Comparison of ENCODE assay signal across 12 mouse cellular contexts in genomic region chr2:27389272-27390162, GRCm38 (mm10). TPM values are rescaled to one million over a fixed set of nuclear protein-coding genes. Genes with fewer than 3 reads are reported as not detected.
DNase-seq lines count a peak whose midpoint lies in the region; ATAC-seq and TF ChIP-seq lines count a peak whose summit lies in the region.
"Had no signal": no experiment of that assay in that cellular context is flagged by ENCODE, and none has a peak within 500 bp of the region (broad histone marks: within the 10 kb centered on the region; RNA-seq: fewer than 3 reads in every experiment).

No protein-coding gene starts in this region.

- peak overlapping the region; percentile 62; the same call in 1 of the 2 replicates for H3K27ac ChIP-seq in heart, embryonic 11.5 days (ENCODE audit: low read depth, low read length)
- no peak overlapping the region for H3K27ac ChIP-seq in midbrain, embryonic 11.5 days (ENCODE audit: low read depth, low read length)
- no peak overlapping the region for H3K27ac ChIP-seq in midbrain, embryonic 14.5 days (replicated peaks; ENCODE audit: low read depth, low read length)
- H3K27ac ChIP-seq in lung, embryonic 14.5 days (ENCODE audit: low read depth), result 0 out of 2 replicates have a peak overlapping the region, but pooled peaks have one; percentile 2
- no peak overlapping the region; the same call in 1 of the 2 replicates for H3K27ac ChIP-seq in stomach, embryonic 16.5 days (ENCODE audit: low read length)
- H3K27ac ChIP-seq: macrophage had no signal

- peaks cover 44% of the 10 kb centered on the region for H3K4me1 ChIP-seq in heart, embryonic 11.5 days (ENCODE audit: control insufficient read depth, insufficient read depth, low read length)
- peaks cover 34% of the 10 kb centered on the region for H3K4me1 ChIP-seq in midbrain, embryonic 11.5 days (ENCODE audit: control insufficient read depth, insufficient read depth, low read length)
- H3K4me1 ChIP-seq in midbrain, embryonic 14.5 days (ENCODE audit: control insufficient read depth, insufficient read depth, low read length), result peaks cover 41% of the 10 kb centered on the region
- peaks cover 26% of the 10 kb centered on the region for H3K4me1 ChIP-seq in lung, embryonic 14.5 days (ENCODE audit: insufficient read depth)
- H3K4me1 ChIP-seq in stomach, embryonic 16.5 days (ENCODE audit: control insufficient read depth, insufficient read depth, low read length), result peaks cover 36% of the 10 kb centered on the region

- peak overlapping the region; percentile 33; the same call in 1 of the 2 replicates for H3K4me2 ChIP-seq in heart, embryonic 11.5 days
- H3K4me2 ChIP-seq in midbrain, embryonic 11.5 days, result no peak overlapping the region
- no peak overlapping the region for H3K4me2 ChIP-seq in midbrain, embryonic 14.5 days (ENCODE audit: low read length)
- peak overlapping the region; percentile 8; the same call in 1 of the 2 replicates for H3K4me2 ChIP-seq in lung, embryonic 14.5 days
- H3K4me2 ChIP-seq in stomach, embryonic 16.5 days (ENCODE audit: low read depth, low read length), result no peak overlapping the region
- H3K4me2 ChIP-seq: embryonic facial prominence, embryonic 13.5 days had no signal

- no peaks in the 10 kb centered on the region; the same call in 1 of the 2 replicates for H3K9me3 ChIP-seq in heart, embryonic 11.5 days (replicated peaks; ENCODE audit: control insufficient read depth, low read length)
- H3K9me3 ChIP-seq in midbrain, embryonic 11.5 days (ENCODE audit: control insufficient read depth, low read length), result no peaks in the 10 kb centered on the region
- no peaks in the 10 kb centered on the region for H3K9me3 ChIP-seq in midbrain, embryonic 14.5 days (ENCODE audit: control insufficient read depth, low read length)
- no peaks in the 10 kb centered on the region for H3K9me3 ChIP-seq in lung, embryonic 14.5 days (ENCODE audit: low read depth, low read length)
- H3K9me3 ChIP-seq in stomach, embryonic 16.5 days (replicated peaks; ENCODE audit: control insufficient read depth, low read length), result no peaks in the 10 kb centered on the region
- H3K9me3 ChIP-seq: embryonic facial prominence, embryonic 13.5 days had no signal

- no peak overlapping the region for H3K4me3 ChIP-seq in heart, embryonic 11.5 days (ENCODE audit: low read depth, low read length)
- H3K4me3 ChIP-seq in midbrain, embryonic 11.5 days (ENCODE audit: low read depth, low read length), result no peak overlapping the region
- no peak overlapping the region for H3K4me3 ChIP-seq in midbrain, embryonic 14.5 days (replicated peaks; ENCODE audit: low read depth, low read length)
- H3K4me3 ChIP-seq in lung, embryonic 14.5 days (ENCODE audit: low read depth, low read length), result no peak overlapping the region
- no peak overlapping the region for H3K4me3 ChIP-seq in stomach, embryonic 16.5 days (replicated peaks; ENCODE audit: low read length)
- H3K4me3 ChIP-seq: embryonic facial prominence, embryonic 13.5 days had no signal

- ATAC-seq in heart, embryonic 11.5 days (replicated peaks; ENCODE audit: insufficient number of reproducible peaks, low FRiP score, low TSS enrichment), result peak; percentile 34; the same call in 1 of the 2 replicates
- peak; percentile 47; the same call in 1 of the 2 replicates for ATAC-seq in midbrain, embryonic 11.5 days (ENCODE audit: low FRiP score)
- ATAC-seq in midbrain, embryonic 14.5 days (ENCODE audit: low FRiP score, low TSS enrichment), result no peak
- peak; percentile 62 for ATAC-seq in lung, embryonic 14.5 days (ENCODE audit: insufficient read depth)
- peak; percentile 69 for ATAC-seq in stomach, embryonic 16.5 days (ENCODE audit: insufficient read depth, low FRiP score)

- no peaks in the 10 kb centered on the region for H3K36me3 ChIP-seq in heart, embryonic 11.5 days (ENCODE audit: control insufficient read depth, insufficient read depth, low read length)
- 0 out of 2 replicates have a peak, but pooled peaks cover 2% of the 10 kb centered on the region for H3K36me3 ChIP-seq in midbrain, embryonic 11.5 days (ENCODE audit: control insufficient read depth, insufficient read depth, low read length)
- 0 out of 2 replicates have a peak, but pooled peaks cover 6% of the 10 kb centered on the region for H3K36me3 ChIP-seq in midbrain, embryonic 14.5 days (ENCODE audit: control insufficient read depth, insufficient read depth, low read length)
- H3K36me3 ChIP-seq in lung, embryonic 14.5 days (ENCODE audit: insufficient read depth), result 0 out of 2 replicates have a peak, but pooled peaks cover 4% of the 10 kb centered on the region
- no peaks in the 10 kb centered on the region for H3K36me3 ChIP-seq in stomach, embryonic 16.5 days (ENCODE audit: control insufficient read depth, insufficient read depth, low read length)

- WGBS in heart, embryonic 11.5 days (ENCODE audit: insufficient replicate concordance), result 38% methylated on average over 14 of the region's 14 CpGs
- 40% methylated on average over 14 of the region's 14 CpGs for WGBS in midbrain, embryonic 11.5 days
- 40% methylated on average over 14 of the region's 14 CpGs for WGBS in midbrain, embryonic 14.5 days
- WGBS in lung, embryonic 14.5 days, result 37% methylated on average over 14 of the region's 14 CpGs
- WGBS in stomach, embryonic 16.5 days, result 50% methylated on average over 14 of the region's 14 CpGs

- DNase-seq in heart, postnatal 4 days, result no peak
- DNase-seq in midbrain, embryonic 11.5 days (ENCODE audit: low spot score, missing footprints), result no peak
- no peak for DNase-seq in midbrain, embryonic 14.5 days
- peak; percentile 77 for DNase-seq in lung, embryonic 14.5 days
- no peak for DNase-seq in layer of hippocampus, postnatal 36 days
- DNase-seq in heart, adult 9 months (ENCODE audit: low spot score in 2 of 2), result no peak
- DNase-seq: B cell, adult 2 months; gastrocnemius, postnatal 25 days had no signal

- TF ChIP-seq CTCF in lung, embryonic 14.5 days (IDR thresholded peaks at IDR 0.05; ENCODE audit: low read depth), result no peak

- H3K9ac ChIP-seq in heart, embryonic 11.5 days (ENCODE audit: low read depth, low read length), result no peak overlapping the region
- H3K9ac ChIP-seq in midbrain, embryonic 11.5 days (ENCODE audit: low read length), result no peak overlapping the region
- no peak overlapping the region for H3K9ac ChIP-seq in midbrain, embryonic 14.5 days (replicated peaks; ENCODE audit: low read length)
- no peak overlapping the region for H3K9ac ChIP-seq in lung, embryonic 14.5 days
- no peak overlapping the region for H3K9ac ChIP-seq in stomach, embryonic 16.5 days (ENCODE audit: low read length)

- no peaks in the 10 kb centered on the region; the same call in 1 of the 2 replicates for H3K27me3 ChIP-seq in heart, embryonic 11.5 days (ENCODE audit: control insufficient read depth, insufficient read depth, low read length)
- no peaks in the 10 kb centered on the region for H3K27me3 ChIP-seq in midbrain, embryonic 11.5 days (ENCODE audit: control insufficient read depth, insufficient read depth, low read length)
- no peaks in the 10 kb centered on the region for H3K27me3 ChIP-seq in midbrain, embryonic 14.5 days (ENCODE audit: control insufficient read depth, insufficient read depth, low read length)
- no peaks in the 10 kb centered on the region for H3K27me3 ChIP-seq in lung, embryonic 14.5 days (ENCODE audit: insufficient read depth, low read length)
- no peaks in the 10 kb centered on the region for H3K27me3 ChIP-seq in stomach, embryonic 16.5 days (ENCODE audit: control insufficient read depth, insufficient read depth, low read length)
- H3K27me3 ChIP-seq: embryonic facial prominence, embryonic 13.5 days had no signal

RNA-seq across cellular contexts. Expression of gene Vav2, which starts 37.3 kb away (rescaled TPM):
- polyA plus RNA-seq in heart, embryonic 11.5 days (2014; fragmentation: Nextera tagmentation; extraction: Ambion mirVana), result 3.4 and 4.7 TPM in 2 replicates
- 10 to 100 TPM; 13.3 to 14.8 TPM for total RNA-seq in heart, postnatal 4 days (2021)
- polyA plus RNA-seq in midbrain, embryonic 11.5 days (2014; fragmentation: Nextera tagmentation; extraction: Ambion mirVana), result 13.7 and 15.0 TPM in 2 replicates
- polyA plus RNA-seq in midbrain, embryonic 14.5 days (2014; fragmentation: Nextera tagmentation; extraction: Ambion mirVana), result 14.1 and 16.4 TPM in 2 replicates
- 8.6 and 8.8 TPM in 2 replicates for polyA plus RNA-seq in lung, embryonic 14.5 days (2014; fragmentation: Nextera tagmentation; extraction: Ambion mirVana)
- 6.5 and 6.8 TPM in 2 replicates for polyA plus RNA-seq in stomach, embryonic 16.5 days (2015; fragmentation: Nextera tagmentation; extraction: Ambion mirVana)
- total RNA-seq in layer of hippocampus, postnatal 36 days (2021), result 10 to 100 TPM; 11.2 to 11.5 TPM

RNA-seq across cellular contexts. Expression of gene Brd3os, which starts 52.6 kb away (rescaled TPM):
- polyA plus RNA-seq in heart, embryonic 11.5 days (2014; fragmentation: Nextera tagmentation; extraction: Ambion mirVana), result 3.1 and 3.3 TPM in 2 replicates
- total RNA-seq in heart, postnatal 4 days (2021), result 1 to 10 TPM in 1 of 2 experiments, under 1 TPM in 1; 0.90 to 1.1 TPM
- polyA plus RNA-seq in midbrain, embryonic 11.5 days (2014; fragmentation: Nextera tagmentation; extraction: Ambion mirVana), result 15.1 and 16.3 TPM in 2 replicates
- polyA plus RNA-seq in midbrain, embryonic 14.5 days (2014; fragmentation: Nextera tagmentation; extraction: Ambion mirVana), result 37.8 and 45.1 TPM in 2 replicates
- 7.0 and 8.1 TPM in 2 replicates for polyA plus RNA-seq in lung, embryonic 14.5 days (2014; fragmentation: Nextera tagmentation; extraction: Ambion mirVana)
- 7.6 and 7.7 TPM in 2 replicates for polyA plus RNA-seq in stomach, embryonic 16.5 days (2015; fragmentation: Nextera tagmentation; extraction: Ambion mirVana)
- 10 to 100 TPM; 22.6 to 24.0 TPM for total RNA-seq in layer of hippocampus, postnatal 36 days (2021)

Comparison
In these comparisons a context has a peak if more than half of its experiments do, and no peak if none do; other contexts are left out.
1. H3K27ac ChIP-seq: peak in heart, embryonic 11.5 days (single experiment) and lung, embryonic 14.5 days (single experiment); none in midbrain, embryonic 11.5 days (single experiment), midbrain, embryonic 14.5 days (single experiment) and stomach, embryonic 16.5 days (single experiment).
2. H3K4me2 ChIP-seq: peak in heart, embryonic 11.5 days (single experiment) and lung, embryonic 14.5 days (single experiment); none in midbrain, embryonic 11.5 days (single experiment), midbrain, embryonic 14.5 days (single experiment) and stomach, embryonic 16.5 days (single experiment).